Mouse (Mus musculus) liver, postnatal 0 days (tissue): Measurements from ENCODE around the gene Wwc1. TPM values are rescaled to one million over a fixed set of nuclear protein-coding genes. Genes with fewer than 3 reads are reported as not detected.
A peak's percentile ranks its signal among the peaks of the same experiment; 100 is the strongest.
"Not testable (repeated sequence)": the region's sequence is repeated elsewhere in the genome, so short reads cannot be mapped to it uniquely, and the experiment has no call there.

Source experiments
- ATAC-seq: fragments of 200-750 bp; cut with Nextera tagmentation; 2 replicates; pipeline ENCODE4 v1.8.0; 2017; ENCODE audit warnings: mild to moderate bottlenecking, moderate library complexity
- DNase-seq: peaks from one replicate; pipeline ENCODE4 v3.0.0-alpha.2; 2016
- H3K27ac ChIP-seq: fragments of 300-500 bp; sonication (generic); 2 replicates; pipeline ENCODE4 v1.5.1; 2014; ENCODE audit warnings: antibody characterized with exemption, moderate library complexity, mild to moderate bottlenecking, low read depth
- H3K27me3 ChIP-seq: fragments of 300-500 bp; sonication (generic); 2 replicates; pipeline ENCODE4 v1.6.1; 2014; ENCODE audit warnings: low read length, control low read depth, mixed read lengths; ENCODE audit not compliant: insufficient read depth
- H3K36me3 ChIP-seq: fragments of 300-500 bp; sonication (generic); replicated peaks from 2 replicates; pipeline ENCODE4 v1.6.1; 2014; ENCODE audit warnings: mild to moderate bottlenecking, control low read depth, low read length, moderate library complexity, mixed read lengths; ENCODE audit not compliant: insufficient read depth
- H3K4me1 ChIP-seq: fragments of 300-500 bp; sonication (generic); 2 replicates; pipeline ENCODE4 v1.6.1; 2014; ENCODE audit warnings: antibody characterized with exemption, mild to moderate bottlenecking, control low read depth; ENCODE audit not compliant: insufficient read depth
- H3K4me2 ChIP-seq: fragments of 300-500 bp; sonication (generic); 2 replicates; pipeline ENCODE4 v1.6.1; 2014; ENCODE audit warnings: low read depth, mild to moderate bottlenecking, low read length, moderate library complexity, mixed read lengths
- H3K4me3 ChIP-seq: fragments of 300-500 bp; sonication (generic); 2 replicates; pipeline ENCODE4 v1.5.1; 2014; ENCODE audit warnings: low read depth, low read length
- H3K9ac ChIP-seq: fragments of 300-500 bp; sonication (generic); replicated peaks from 2 replicates; pipeline ENCODE4 v1.6.1; 2014; ENCODE audit warnings: mild to moderate bottlenecking, moderate library complexity
- H3K9me3 ChIP-seq: fragments of 300-500 bp; sonication (generic); 2 replicates; pipeline ENCODE4 v1.6.1; 2016; ENCODE audit warnings: mild to moderate bottlenecking, control low read depth, low read length, mixed read lengths
- CTCF ChIP-seq: sonication (generic); IDR thresholded peaks from 2 replicates; pipeline ENCODE4 v1.5.1; 2016; ENCODE audit warnings: antibody characterized with exemption, low read depth
- EP300 ChIP-seq: IDR thresholded peaks from 2 replicates; pipeline ENCODE4 v1.6.1; 2016; ENCODE audit warnings: antibody characterized with exemption, low read depth, mild to moderate bottlenecking
- WGBS: fragments of 180-500 bp; shearing (Covaris S2); extraction: QIAGEN DNeasy Blood & Tissue Kit; methylation state at CpG from one replicate; pipeline ENCODE4 v1.1.7; 2014; ENCODE audit not compliant: insufficient replicate concordance; 5-methylcytosine and 5-hydroxymethylcytosine counted together
- polyA plus RNA-seq: library from polyadenylated mRNA; unstranded; fragments of >200 nt; fragmentation: Nextera tagmentation; extraction: Ambion mirVana; gene quantifications from 2 replicates; pipeline ENCODE4 v1.2.1, GENCODE M21; 2015

Gene Wwc1
- polyA plus RNA-seq, 1 experiment from 2014 or later = 6.3 TPM

DNA sequence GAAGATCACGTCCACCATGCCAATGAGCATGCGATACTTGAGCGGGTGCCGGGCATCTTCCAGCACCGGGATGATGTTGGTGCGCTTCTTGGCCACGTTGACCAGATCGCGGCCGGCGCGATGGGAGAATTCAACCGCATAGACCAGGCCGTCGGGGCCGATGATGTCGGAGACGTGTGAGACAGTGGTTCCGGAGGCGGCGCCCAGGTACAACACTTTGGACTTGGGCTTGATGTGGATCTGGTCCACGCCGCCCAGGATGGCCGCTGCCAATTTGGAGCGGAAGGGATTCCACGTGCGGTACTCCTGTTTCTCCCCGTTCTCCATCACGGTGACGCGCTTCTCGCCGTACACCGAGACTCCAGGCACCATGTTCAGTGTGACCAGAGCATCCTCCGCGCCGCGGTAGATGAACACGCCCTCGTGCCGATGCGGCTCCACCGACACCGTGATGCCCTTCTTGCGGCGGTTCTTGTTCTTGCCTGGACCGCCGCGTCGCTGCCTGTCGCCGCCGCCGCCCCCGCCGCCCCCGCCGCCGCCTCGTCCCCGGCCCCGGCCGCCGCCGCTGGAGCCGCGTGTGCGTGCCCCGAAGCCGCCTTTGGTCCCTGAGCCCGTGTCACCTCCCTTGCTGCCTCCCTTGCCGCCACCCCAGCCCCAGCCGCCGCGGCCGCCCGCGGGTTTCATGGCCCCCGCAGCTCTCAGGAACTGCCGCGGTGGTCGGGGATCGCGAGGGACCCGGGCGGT is 182.4 kb downstream of the Wwc1 start:
- no peak overlapping the region for H3K27ac ChIP-seq
- DNase-seq (no peak), ATAC-seq (no peak)
- peak overlapping the region; percentile 31 for H3K4me2 ChIP-seq
- no peaks in the 10 kb centered on the region for H3K9me3 ChIP-seq
- no peaks in the 10 kb centered on the region for H3K36me3 ChIP-seq
- WGBS = 6% methylated on average over 48 of the region's 86 CpGs
- no peaks in the 10 kb centered on the region for H3K4me1 ChIP-seq
- H3K9ac ChIP-seq = no peak overlapping the region
- peaks cover 42% of the 10 kb centered on the region for H3K27me3 ChIP-seq
- TF ChIP-seq EP300 (no peak), CTCF (no peak)
- H3K4me3 ChIP-seq = no peak overlapping the region

DNA sequence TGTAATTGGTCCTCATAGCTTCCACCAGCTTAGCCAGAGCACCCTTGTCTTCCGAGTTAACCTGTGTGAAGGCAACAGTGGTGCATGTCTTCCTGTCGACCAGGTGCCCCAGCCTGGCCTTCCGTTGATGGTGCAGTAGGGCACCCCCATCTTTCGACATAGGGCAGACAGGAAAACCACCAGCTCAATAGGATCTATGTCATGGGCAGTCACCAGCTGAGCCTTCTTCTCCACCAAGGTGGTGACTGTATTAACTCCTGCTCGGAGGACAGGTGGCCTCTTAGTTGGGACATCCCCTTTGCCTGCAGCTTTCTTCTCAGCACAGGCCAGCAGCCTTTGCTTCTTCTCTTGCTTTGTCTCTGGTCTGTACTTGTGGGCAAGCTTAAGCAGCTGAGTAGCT is 187.5 kb downstream of the Wwc1 start:
- not testable (repeated sequence) for H3K4me1 ChIP-seq, ATAC-seq, H3K27ac ChIP-seq, DNase-seq, H3K9ac ChIP-seq, H3K9me3 ChIP-seq, H3K4me2 ChIP-seq, H3K4me3 ChIP-seq, H3K36me3 ChIP-seq
- H3K27me3 ChIP-seq = peaks cover 21% of the 10 kb centered on the region
- WGBS = 61% methylated on average over 5 of the region's 5 CpGs

DNA sequence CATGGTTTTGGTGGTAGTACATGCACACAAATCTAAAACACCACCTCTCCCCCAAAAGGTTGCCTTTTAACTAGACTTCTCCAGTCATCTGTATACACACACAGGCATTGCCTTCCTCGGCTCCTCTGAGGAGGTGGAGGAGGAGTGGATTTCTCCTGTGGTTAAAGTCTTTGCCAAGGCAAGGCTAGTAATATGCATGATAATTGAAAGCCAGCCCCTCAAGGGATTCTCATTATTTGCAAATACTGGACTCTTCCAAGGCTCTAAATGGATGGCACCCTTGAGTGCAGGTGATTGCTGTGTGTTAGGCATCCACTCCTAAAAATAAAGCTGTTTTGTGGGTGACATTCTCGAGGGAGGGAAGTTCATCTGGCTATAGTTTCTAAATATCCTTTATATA is 191.9 kb downstream of the Wwc1 start:
- no peak for DNase-seq
- TF ChIP-seq CTCF (no peak), EP300 (no peak)
- Histone ChIP-seq H3K27me3 (no peaks in the 10 kb centered on the region), H3K36me3 (peaks cover 29% of the 10 kb centered on the region), H3K4me2 (no peak overlapping the region), H3K27ac (no peak overlapping the region), H3K4me3 (no peak overlapping the region), H3K9ac (no peak overlapping the region), H3K9me3 (no peaks in the 10 kb centered on the region), H3K4me1 (no peaks in the 10 kb centered on the region)
- ATAC-seq = no peak
- WGBS = 70% methylated on average over 2 of the region's 2 CpGs

Other genes starting within 250 kb of the Wwc1 start
- gene Pank3, start 211.0 kb downstream of the Wwc1 start, polyA plus RNA-seq = 4.8 and 5.5 TPM in 2 replicates
- not detected in 2 replicates for gene Fbll1, start 181.6 kb downstream of the Wwc1 start, polyA plus RNA-seq
- 26.9 and 28.3 TPM in 2 replicates for gene Rars, start 146.0 kb downstream of the Wwc1 start, polyA plus RNA-seq